Mouse (Mus musculus) embryonic facial prominence, embryonic 11.5 days (tissue): Measurements from ENCODE around the gene Gfpt2. TPM values are rescaled to one million over a fixed set of nuclear protein-coding genes. Genes with fewer than 3 reads are reported as not detected.

ENCODE experiments used
- ATAC-seq: fragments of 200-750 bp; cut with Nextera tagmentation; replicated peaks from 2 replicates; pipeline ENCODE4 v1.8.0; 2017; ENCODE audit warnings: low read depth; ENCODE audit not compliant: insufficient number of reproducible peaks, low FRiP score, low TSS enrichment
- DNase-seq: peaks from one replicate; pipeline ENCODE4 v3.0.0-alpha.2; 2015; ENCODE audit warnings: low spot score
- H3K27ac ChIP-seq: fragments of 300-500 bp; sonication (generic); replicated peaks from 2 replicates; pipeline ENCODE4 v1.5.1; 2014; ENCODE audit warnings: mild to moderate bottlenecking, low read depth, low read length, control low read depth
- H3K27me3 ChIP-seq: fragments of 300-500 bp; sonication (generic); 2 replicates; pipeline ENCODE4 v1.6.1; 2014; ENCODE audit warnings: mild to moderate bottlenecking, low read length, moderate library complexity, mixed read lengths; ENCODE audit not compliant: control insufficient read depth, insufficient read depth
- H3K36me3 ChIP-seq: fragments of 300-500 bp; sonication (generic); replicated peaks from 2 replicates; pipeline ENCODE4 v1.6.1; 2014; ENCODE audit warnings: low read depth, mild to moderate bottlenecking, low read length, moderate library complexity, mixed read lengths; ENCODE audit not compliant: control insufficient read depth, insufficient read depth
- H3K4me1 ChIP-seq: fragments of 300-500 bp; sonication (generic); 2 replicates; pipeline ENCODE4 v1.6.1; 2014; ENCODE audit warnings: low read length, mixed read lengths; ENCODE audit not compliant: control insufficient read depth, insufficient read depth
- H3K4me2 ChIP-seq: fragments of 300-500 bp; sonication (generic); 2 replicates; pipeline ENCODE4 v1.6.1; 2014; ENCODE audit warnings: low read depth, mild to moderate bottlenecking, control low read depth, low read length, moderate library complexity
- H3K4me3 ChIP-seq: fragments of 300-500 bp; sonication (generic); 2 replicates; pipeline ENCODE4 v1.5.1; 2014; ENCODE audit warnings: low read depth, low read length, control low read depth
- H3K9ac ChIP-seq: fragments of 300-500 bp; sonication (generic); replicated peaks from 2 replicates; pipeline ENCODE4 v1.6.1; 2014; ENCODE audit warnings: mild to moderate bottlenecking, control low read depth, low read length
- H3K9me3 ChIP-seq: fragments of 300-500 bp; sonication (generic); replicated peaks from 2 replicates; pipeline ENCODE4 v1.6.1; 2016; ENCODE audit warnings: mild to moderate bottlenecking, low read length, inconsistent platforms, mixed read lengths; ENCODE audit not compliant: control insufficient read depth
- WGBS: fragments of 180-500 bp; shearing (Covaris S2); extraction: QIAGEN DNeasy Blood & Tissue Kit; methylation state at CpG from one replicate; pipeline ENCODE4 v1.1.7; 2014; 5-methylcytosine and 5-hydroxymethylcytosine counted together
- polyA plus RNA-seq: library from polyadenylated mRNA; unstranded; fragments of >200 nt; fragmentation: Nextera tagmentation; extraction: Ambion mirVana; gene quantifications from 2 replicates; pipeline ENCODE4 v1.2.1, GENCODE M21; 2014

Gene Gfpt2
- polyA plus RNA-seq, 1 experiment from 2014 or later, result 28.1 TPM

DNA sequence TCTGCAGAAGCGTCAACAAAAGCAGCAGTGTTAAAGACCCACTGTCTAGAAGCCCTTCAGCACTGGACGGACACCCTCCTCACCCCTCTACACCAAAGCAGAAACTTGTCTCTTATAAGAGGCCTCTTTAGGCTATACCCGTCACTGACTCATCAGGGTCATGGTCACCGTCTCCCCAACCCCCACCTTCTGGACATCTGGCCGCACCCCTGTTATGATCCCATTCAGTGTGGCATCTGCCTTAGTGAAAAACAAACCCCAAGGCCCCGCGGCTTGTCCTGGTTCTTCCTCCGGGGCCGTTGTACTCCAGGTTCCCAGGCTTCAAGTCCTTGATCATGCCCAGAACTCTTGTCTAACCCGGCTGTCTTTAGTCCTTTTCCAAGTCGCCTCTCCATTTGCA is 52.0 kb downstream of the Gfpt2 start:
- Histone ChIP-seq H3K27me3 (no peaks in the 10 kb centered on the region), H3K4me3 (peak overlapping the region; percentile 92), H3K4me1 (no peaks in the 10 kb centered on the region; the same call in 1 of the 2 replicates), H3K9me3 (no peaks in the 10 kb centered on the region), H3K9ac (peak overlapping the region; percentile 91), H3K36me3 (no peaks in the 10 kb centered on the region), H3K27ac (no peak overlapping the region), H3K4me2 (peak overlapping the region; percentile 61)
- 34% methylated on average over 11 of the region's 11 CpGs for WGBS
- ATAC-seq (no peak), DNase-seq (no peak)

DNA sequence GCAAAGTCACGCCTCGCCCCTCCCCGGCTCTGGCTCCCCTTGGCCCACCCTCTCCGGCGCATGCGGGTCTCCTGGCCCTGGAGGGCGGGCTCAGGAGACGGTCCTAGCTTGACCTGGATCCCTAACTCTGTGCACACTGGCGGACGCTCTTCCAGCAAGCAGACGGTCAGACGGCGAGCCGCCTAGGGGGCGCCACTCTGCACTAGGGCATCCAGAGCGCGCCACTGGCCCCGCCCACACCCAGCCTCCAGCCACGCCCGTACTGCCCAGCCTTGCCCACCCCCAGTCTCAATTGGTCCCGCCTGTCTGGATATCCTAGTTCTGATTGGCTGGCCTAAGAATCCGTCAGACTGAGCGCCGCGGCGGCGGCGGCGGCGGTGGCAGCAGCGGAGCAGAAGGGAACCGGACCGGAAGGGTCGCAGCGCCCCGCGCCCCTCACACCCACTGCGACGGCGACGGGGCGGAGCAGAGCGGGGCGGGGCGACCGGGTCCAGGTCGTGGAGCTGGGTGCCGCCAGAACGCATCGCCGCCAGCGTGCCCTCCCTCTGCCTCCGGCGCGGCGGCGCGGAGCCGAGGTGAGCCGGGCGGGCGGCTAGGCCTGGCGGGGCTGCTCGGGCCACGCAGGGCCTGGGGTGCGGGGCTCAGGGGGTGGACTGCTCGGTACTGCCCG is 52.6 kb downstream of the Gfpt2 start, which contains the start of gene Mapk9:
Gene Mapk9, plus strand, starts transcription at position 351 of the 670 bp plus-strand sequence.
- Histone ChIP-seq H3K27ac (peak within 1 kb of the TSS; percentile 59), H3K4me3 (peak within 1 kb of the TSS; percentile 92), H3K9ac (peak within 1 kb of the TSS; percentile 91), H3K27me3 (no peaks in the 10 kb centered on the region), H3K9me3 (no peaks in the 10 kb centered on the region), H3K4me2 (peak within 1 kb of the TSS; percentile 93), H3K4me1 (no peaks in the 10 kb centered on the region; the same call in 1 of the 2 replicates), H3K36me3 (no peaks in the 10 kb centered on the region)
- WGBS, result under 1% methylated on average over 56 of the region's 68 CpGs
- peak; percentile 97 for DNase-seq
- peak; percentile 98 for ATAC-seq

DNA sequence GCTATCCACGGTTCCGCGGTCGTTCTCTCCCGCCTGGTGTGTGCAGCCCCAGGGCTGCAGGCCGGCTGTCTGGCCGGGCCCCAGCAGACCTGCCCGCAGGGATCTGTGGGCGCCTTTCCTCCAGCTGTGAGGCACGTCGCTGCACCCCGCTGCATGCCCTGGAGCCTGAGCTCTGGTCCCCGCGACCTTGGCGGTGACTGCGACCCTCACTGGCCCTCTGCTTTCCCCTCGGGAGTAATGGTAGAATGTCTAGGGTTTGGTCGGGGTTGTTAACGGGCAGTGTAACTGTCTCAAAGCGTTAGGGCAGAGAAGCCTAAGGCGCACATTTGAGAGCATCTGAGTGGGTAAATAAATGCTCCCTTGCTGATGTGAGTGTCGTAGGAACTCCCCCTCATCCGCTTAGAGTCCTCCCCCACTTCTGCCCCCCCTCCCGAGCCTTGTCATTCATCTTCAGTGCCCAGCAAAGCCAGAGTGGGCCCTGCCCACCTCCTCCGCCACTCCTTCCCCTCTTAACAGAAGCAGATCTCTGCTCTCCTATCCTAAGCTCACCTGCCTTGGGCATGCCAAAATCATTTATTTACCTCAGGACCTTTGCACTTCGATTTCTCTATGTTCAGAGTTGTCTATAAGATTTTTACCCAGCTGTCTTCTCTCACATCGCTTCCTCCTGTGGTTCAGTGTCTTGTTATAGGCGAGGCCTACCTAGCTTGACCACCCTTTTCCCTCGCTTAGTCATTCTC is 53.3 kb downstream of the Gfpt2 start:
- Histone ChIP-seq H3K27me3 (no peaks in the 10 kb centered on the region), H3K9ac (peak overlapping the region; percentile 91), H3K9me3 (no peaks in the 10 kb centered on the region), H3K4me3 (peak overlapping the region; percentile 92), H3K4me2 (peak overlapping the region; percentile 93), H3K36me3 (no peaks in the 10 kb centered on the region), H3K27ac (peak overlapping the region; percentile 59; the same call in 1 of the 2 replicates), H3K4me1 (no peaks in the 10 kb centered on the region; the same call in 1 of the 2 replicates)
- peak; percentile 48 for DNase-seq
- 10% methylated on average over 29 of the region's 29 CpGs for WGBS
- ATAC-seq, result no peak

- Histone ChIP-seq H3K4me2 (peak overlapping the region; percentile 93), H3K9ac (peak overlapping the region; percentile 91; the same call in 1 of the 2 replicates), H3K27me3 (no peaks in the 10 kb centered on the region), H3K4me3 (peak overlapping the region; percentile 92; the same call in 1 of the 2 replicates), H3K9me3 (no peaks in the 10 kb centered on the region), H3K4me1 (no peaks in the 10 kb centered on the region; the same call in 1 of the 2 replicates), H3K27ac (no peak overlapping the region), H3K36me3 (no peaks in the 10 kb centered on the region)
- DNase-seq, result no peak
- no peak for ATAC-seq
- 79% methylated on average over 2 of the region's 2 CpGs for WGBS
These were observed 53.8 kb downstream of the Gfpt2 start for GRCm38 (mm10) chr11:49847811-49848078.

GRCm38 (mm10) chr11:49848080-49848815 is 54.3 kb downstream of the Gfpt2 start:
- Histone ChIP-seq H3K4me1 (no peaks in the 10 kb centered on the region; the same call in 1 of the 2 replicates), H3K27me3 (no peaks in the 10 kb centered on the region), H3K4me3 (no peak overlapping the region), H3K27ac (no peak overlapping the region), H3K4me2 (no peak overlapping the region), H3K9ac (no peak overlapping the region), H3K9me3 (no peaks in the 10 kb centered on the region), H3K36me3 (no peaks in the 10 kb centered on the region)
- ATAC-seq, result no peak
- no peak for DNase-seq
- 77% methylated on average over 4 of the region's 4 CpGs for WGBS

DNA sequence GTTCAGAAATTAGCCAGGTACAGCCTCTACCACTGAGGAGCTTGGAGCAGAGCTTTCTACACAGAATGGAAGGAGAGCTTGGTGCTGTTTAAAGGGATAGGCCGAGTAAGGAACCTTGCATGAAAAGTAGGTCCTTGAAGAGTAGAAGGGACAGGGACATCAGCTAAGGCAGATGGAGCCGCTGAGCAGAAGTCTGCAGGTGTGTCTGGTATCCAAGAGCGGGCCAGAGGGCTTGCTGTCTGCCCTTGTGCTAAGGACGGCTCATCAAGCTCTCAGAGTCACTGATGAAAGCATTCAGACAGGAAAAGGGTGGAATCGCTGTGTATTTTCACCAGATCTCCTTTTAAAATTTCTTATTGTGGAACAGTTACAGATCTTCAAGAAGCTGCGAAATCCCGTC is 56.4 kb downstream of the Gfpt2 start:
- DNase-seq, result no peak
- WGBS, result 92% methylated on average over 7 of the region's 7 CpGs
- no peaks in the 10 kb centered on the region for H3K27me3 ChIP-seq
- H3K9me3 ChIP-seq, result no peaks in the 10 kb centered on the region
- no peaks in the 10 kb centered on the region; the same call in 1 of the 2 replicates for H3K4me1 ChIP-seq
- H3K4me3 ChIP-seq, result no peak overlapping the region
- ATAC-seq, result no peak
- no peak overlapping the region for H3K27ac ChIP-seq
- H3K36me3 ChIP-seq, result no peaks in the 10 kb centered on the region
- no peak overlapping the region for H3K4me2 ChIP-seq
- H3K9ac ChIP-seq, result no peak overlapping the region

GRCm38 (mm10) chr11:49855144-49855543 is 61.2 kb downstream of the Gfpt2 start:
- Histone ChIP-seq H3K9ac (no peak overlapping the region), H3K36me3 (no peaks in the 10 kb centered on the region), H3K9me3 (no peaks in the 10 kb centered on the region), H3K4me2 (no peak overlapping the region), H3K4me3 (no peak overlapping the region), H3K27me3 (no peaks in the 10 kb centered on the region), H3K27ac (no peak overlapping the region), H3K4me1 (no peaks in the 10 kb centered on the region)
- no peak for ATAC-seq
- 85% methylated on average over 5 of the region's 5 CpGs for WGBS
- DNase-seq, result no peak
